Mouse (Mus musculus) G1E (cell line): ENCODE data around the gene Zfp142. TPM values are rescaled to one million over a fixed set of nuclear protein-coding genes. Genes with fewer than 3 reads are reported as not detected.

Source experiments
- ATAC-seq: 2 replicates; pipeline ENCODE4 v1.8.0; 2016; ENCODE audit warnings: mild to moderate bottlenecking; ENCODE audit not compliant: insufficient number of reproducible peaks, poor library complexity, low FRiP score, severe bottlenecking; ENCODE audit errors: extremely low read depth
- DNase-seq: peaks from one replicate; pipeline ENCODE4 v3.0.0; 2012; ENCODE audit warnings: low spot score
- H3K27me3 ChIP-seq: 2 replicates; pipeline ENCODE4 v1.6.1; 2012; ENCODE audit warnings: mild to moderate bottlenecking, low read length, inconsistent platforms; ENCODE audit not compliant: insufficient read depth
- H3K36me3 ChIP-seq: replicated peaks from 2 replicates; pipeline ENCODE3; 2012; ENCODE audit warnings: mild to moderate bottlenecking, inconsistent platforms
- H3K4me1 ChIP-seq: 2 replicates; pipeline ENCODE4 v1.6.1; 2012; ENCODE audit warnings: low read depth, low read length, inconsistent platforms, mixed read lengths; ENCODE audit not compliant: insufficient read depth
- H3K4me3 ChIP-seq: 2 replicates; pipeline ENCODE4 v1.5.1; 2012; ENCODE audit warnings: low read depth, mild to moderate bottlenecking, inconsistent platforms, low read length, moderate library complexity, mixed read lengths
- H3K9me3 ChIP-seq: replicated peaks from 2 replicates; pipeline ENCODE4 v1.6.1; 2012; ENCODE audit warnings: inconsistent platforms
- CTCF ChIP-seq: IDR thresholded peaks from 2 replicates; pipeline ENCODE4 v1.5.1; 2012; ENCODE audit warnings: low read depth, low read length, inconsistent platforms, mixed read lengths
- GATA1 ChIP-seq: IDR thresholded peaks from 2 replicates; pipeline ENCODE4 v1.6.1; 2012; ENCODE audit warnings: borderline replicate concordance, low read length, inconsistent platforms, mixed read lengths
- GATA2 ChIP-seq: IDR thresholded peaks from 2 replicates; pipeline ENCODE4 v1.6.1; 2012; ENCODE audit warnings: low read depth, low read length, inconsistent platforms, borderline replicate concordance
- POLR2AphosphoS5 ChIP-seq: IDR thresholded peaks from 2 replicates; pipeline ENCODE4 v1.6.1; 2012; ENCODE audit warnings: low read depth, low read length, inconsistent platforms; ENCODE audit not compliant: insufficient replicate concordance
- TAL1 ChIP-seq: conservative IDR thresholded peaks from 2 replicates; pipeline ENCODE4 v1.6.1; 2012; ENCODE audit warnings: low read depth, low read length, inconsistent platforms, mixed read lengths
- polyA plus RNA-seq: library from polyadenylated mRNA; stranded (reverse); fragments of >175 nt; gene quantifications from 2 replicates; pipeline ENCODE4 v1.2.3, GENCODE M21; 2012
- total RNA-seq, 2 experiments: library from RNA; stranded (forward) in 1 of 2; stranded (reverse) in 1 of 2; fragments of 200-1000 nt in 1 of 2; fragments of >200 nt in 1 of 2; fragmentation: Nextera tagmentation in 1 of 2; gene quantifications; 2 replicates each; pipeline ENCODE4 v1.2.3; 2014 to 2017

Gene Zfp142
- total RNA-seq (2014; fragmentation: Nextera tagmentation) (48.2 and 50.4 TPM in 2 replicates), total RNA-seq (2017) (11.4 and 13.1 TPM in 2 replicates), polyA plus RNA-seq (9.1 and 12.4 TPM in 2 replicates)

GRCm38 (mm10) chr1:74587773-74588445, at the start of gene Zfp142, which contains the start of gene Bcs1l:
Gene Zfp142, minus strand, starts transcription at chr1:74588246.
Gene Bcs1l, plus strand, starts transcription at chr1:74588289.
- Histone ChIP-seq H3K9me3 (no peaks in the 10 kb centered on the region), H3K36me3 (peaks cover 63% of the 10 kb centered on the region), H3K4me1 (peaks cover 56% of the 10 kb centered on the region), H3K27me3 (no peaks in the 10 kb centered on the region), H3K4me3 (peak within 1 kb of the TSS; percentile 77)
- TF ChIP-seq GATA2 (no peak), POLR2AphosphoS5 (no peak), CTCF (no peak), TAL1 (no peak), GATA1 (no peak)
- DNase-seq (peak; percentile 98), ATAC-seq (peak; percentile 97)

- no peak for DNase-seq
- Histone ChIP-seq H3K36me3 (no peaks in the 10 kb centered on the region), H3K4me3 (no peak overlapping the region), H3K4me1 (no peaks in the 10 kb centered on the region), H3K9me3 (no peaks in the 10 kb centered on the region), H3K27me3 (peaks cover 35% of the 10 kb centered on the region)
- ATAC-seq, result no peak
- TF ChIP-seq GATA2, result no peak
- TF ChIP-seq CTCF, result no peak
- TF ChIP-seq POLR2AphosphoS5, result no peak
- TF ChIP-seq GATA1, result no peak
- TF ChIP-seq TAL1, result no peak
These were observed 44.7 kb upstream of the Zfp142 start for GRCm38 (mm10) chr1:74632734-74633133.

- H3K4me3 ChIP-seq, result no peak overlapping the region
- no peak for TF ChIP-seq POLR2AphosphoS5
- no peak for TF ChIP-seq CTCF
- no peak for TF ChIP-seq GATA2
- no peak for TF ChIP-seq GATA1
- no peaks in the 10 kb centered on the region for H3K9me3 ChIP-seq
- H3K36me3 ChIP-seq, result no peaks in the 10 kb centered on the region
- no peak for DNase-seq
- peaks cover 34% of the 10 kb centered on the region for H3K27me3 ChIP-seq
- no peaks in the 10 kb centered on the region for H3K4me1 ChIP-seq
- no peak for ATAC-seq
These were observed 40.0 kb upstream of the Zfp142 start for GRCm38 (mm10) chr1:74628001-74628400.

GRCm38 (mm10) chr1:74626076-74626475, 38.0 kb upstream of the Zfp142 start:
- Histone ChIP-seq H3K4me3 (no peak overlapping the region), H3K27me3 (peaks cover 28% of the 10 kb centered on the region), H3K9me3 (no peaks in the 10 kb centered on the region), H3K36me3 (no peaks in the 10 kb centered on the region), H3K4me1 (no peaks in the 10 kb centered on the region)
- no peak for ATAC-seq
- TF ChIP-seq TAL1 (no peak), POLR2AphosphoS5 (no peak)
- DNase-seq, result no peak

- no peaks in the 10 kb centered on the region for H3K9me3 ChIP-seq
- H3K27me3 ChIP-seq, result peaks cover 28% of the 10 kb centered on the region
- H3K36me3 ChIP-seq, result no peaks in the 10 kb centered on the region
- H3K4me1 ChIP-seq, result no peaks in the 10 kb centered on the region
- no peak for TF ChIP-seq CTCF
- no peak for TF ChIP-seq TAL1
- no peak for TF ChIP-seq POLR2AphosphoS5
- no peak for TF ChIP-seq GATA1
- TF ChIP-seq GATA2, result no peak
- DNase-seq, result no peak
- H3K4me3 ChIP-seq, result no peak overlapping the region
- no peak for ATAC-seq
These were observed 36.1 kb upstream of the Zfp142 start for GRCm38 (mm10) chr1:74624183-74624582.

- peak; percentile 94 for DNase-seq
- Histone ChIP-seq H3K4me3 (peak within 1 kb of the TSS; percentile 85), H3K9me3 (no peaks in the 10 kb centered on the region), H3K4me1 (peaks cover 31% of the 10 kb centered on the region), H3K27me3 (no peaks in the 10 kb centered on the region), H3K36me3 (peaks cover 31% of the 10 kb centered on the region)
- TF ChIP-seq GATA1 (no peak), GATA2 (no peak), TAL1 (no peak), POLR2AphosphoS5 (no peak), CTCF (no peak)
- peak; percentile 93 for ATAC-seq
These were observed 13.4 kb upstream of the Zfp142 start, which contains the start of the genes Rnf25 and Stk36 for GRCm38 (mm10) chr1:74601267-74601962. Gene Rnf25, minus strand, starts transcription at chr1:74601397. Gene Stk36, plus strand, starts transcription at chr1:74601445.
